Mouse (Mus musculus) heart, adult 2 months (tissue): ENCODE results near the gene Galnt2. TPM values are rescaled to one million over a fixed set of nuclear protein-coding genes. Genes with fewer than 3 reads are reported as not detected.

ENCODE experiments used
- DNase-seq, 2 experiments: peaks; one replicate each; pipeline ENCODE4 v3.0.0; 2021
- H3K27ac ChIP-seq: fragments of 200-600 bp; 2 replicates; pipeline ENCODE4 v1.8.1; 2022
- H3K27me3 ChIP-seq: fragments of 200-500 bp; 2 replicates; pipeline ENCODE4 v1.6.1; 2012; ENCODE audit warnings: mild to moderate bottlenecking, low read length, inconsistent platforms, mixed read lengths; ENCODE audit not compliant: control insufficient read depth, insufficient read depth
- H3K36me3 ChIP-seq: fragments of 200-500 bp; 2 replicates; pipeline ENCODE4 v1.6.1; 2012; ENCODE audit warnings: low read length, inconsistent platforms; ENCODE audit not compliant: control insufficient read depth, insufficient read depth
- H3K4me1 ChIP-seq: fragments of 200-500 bp; 2 replicates; pipeline ENCODE4 v1.6.1; 2011; ENCODE audit warnings: low read length; ENCODE audit not compliant: control insufficient read depth, insufficient read depth
- H3K4me3 ChIP-seq: fragments of 200-600 bp; 2 replicates; pipeline ENCODE4 v1.8.1; 2022
- H3K79me2 ChIP-seq: fragments of 200-500 bp; replicated peaks from 2 replicates; pipeline ENCODE4 v1.6.1; 2012; ENCODE audit warnings: mild to moderate bottlenecking, inconsistent platforms, low read length, moderate library complexity, mixed read lengths; ENCODE audit not compliant: control insufficient read depth, insufficient read depth
- H3K9ac ChIP-seq: fragments of 200-500 bp; 2 replicates; pipeline ENCODE4 v1.6.1; 2012; ENCODE audit warnings: low read depth, mild to moderate bottlenecking, control low read depth, inconsistent platforms, low read length, mixed read lengths
- CTCF ChIP-seq: fragments of 200-600 bp; IDR thresholded peaks from 2 replicates; pipeline ENCODE4 v1.8.1; 2022; ENCODE audit warnings: antibody characterized with exemption, mild to moderate bottlenecking, moderate library complexity
- EP300 ChIP-seq: fragments of 200-500 bp; IDR thresholded peaks from 2 replicates; pipeline ENCODE4 v1.6.1; 2011; ENCODE audit warnings: low read depth, low read length, control low read depth; ENCODE audit not compliant: insufficient read depth
- POLR2A ChIP-seq: fragments of 200-500 bp; IDR thresholded peaks from 2 replicates; pipeline ENCODE4 v1.6.1; 2011; ENCODE audit warnings: mild to moderate bottlenecking, low read depth, low read length, control low read depth; ENCODE audit not compliant: insufficient read depth
- WGBS: fragments of 180-500 bp; shearing (Covaris S2); methylation state at CpG from one replicate; pipeline ENCODE4 v1.1.7; 2018; 5-methylcytosine and 5-hydroxymethylcytosine counted together
- intact Hi-C: fragments of 180-260 bp; cut with DNase I; formaldehyde crosslinking; loops from one replicate; pipeline ENCODE4 v1.15.1; 2025
- polyA plus RNA-seq: library from polyadenylated mRNA; depleted of rRNA; stranded (reverse); fragments of >200 nt; gene quantifications from 2 replicates; pipeline ENCODE4 v1.2.3, GENCODE M21; 2012
- total RNA-seq, 2 experiments: library from RNA; stranded (reverse); gene quantifications; 2 replicates each; pipeline ENCODE4 v1.2.3; 2021

The Galnt2 gene
- total and polyA plus RNA-seq, 3 experiments = 3.7 to 42.9 (median 35.2) TPM

GRCm38 (mm10) chr8:124382235-124382634 lies 151.0 kb downstream of the Galnt2 start:
- 57% methylated on average over 10 of the region's 10 CpGs for WGBS
- no peak overlapping the region for H3K27ac ChIP-seq

GRCm38 (mm10) chr8:124384336-124384735 lies 153.1 kb downstream of the Galnt2 start:
- H3K27me3 ChIP-seq = no peaks in the 10 kb centered on the region
- intact Hi-C loops = no loop called here
- DNase-seq = no peak
- 91% methylated on average over 19 of the region's 19 CpGs for WGBS
- TF ChIP-seq EP300 (no peak), POLR2A (no peak), CTCF (no peak)
- no peak overlapping the region for H3K4me3 ChIP-seq
- no peaks in the 10 kb centered on the region for H3K4me1 ChIP-seq
- no peaks in the 10 kb centered on the region for H3K36me3 ChIP-seq
- H3K79me2 ChIP-seq = no peaks in the 10 kb centered on the region
- H3K9ac ChIP-seq = no peak overlapping the region
- H3K27ac ChIP-seq = no peak overlapping the region

More at GRCm38 (mm10) chr8:124382235-124382634, 151.0 kb downstream of the Galnt2 start:
- intact Hi-C loops = no loop called here
- no peaks in the 10 kb centered on the region for H3K36me3 ChIP-seq
- no peak overlapping the region for H3K4me3 ChIP-seq
- no peak for DNase-seq
- no peak for TF ChIP-seq CTCF
- H3K79me2 ChIP-seq = no peaks in the 10 kb centered on the region
- no peaks in the 10 kb centered on the region for H3K27me3 ChIP-seq
- no peak overlapping the region for H3K9ac ChIP-seq
- H3K4me1 ChIP-seq = no peaks in the 10 kb centered on the region

DNA sequence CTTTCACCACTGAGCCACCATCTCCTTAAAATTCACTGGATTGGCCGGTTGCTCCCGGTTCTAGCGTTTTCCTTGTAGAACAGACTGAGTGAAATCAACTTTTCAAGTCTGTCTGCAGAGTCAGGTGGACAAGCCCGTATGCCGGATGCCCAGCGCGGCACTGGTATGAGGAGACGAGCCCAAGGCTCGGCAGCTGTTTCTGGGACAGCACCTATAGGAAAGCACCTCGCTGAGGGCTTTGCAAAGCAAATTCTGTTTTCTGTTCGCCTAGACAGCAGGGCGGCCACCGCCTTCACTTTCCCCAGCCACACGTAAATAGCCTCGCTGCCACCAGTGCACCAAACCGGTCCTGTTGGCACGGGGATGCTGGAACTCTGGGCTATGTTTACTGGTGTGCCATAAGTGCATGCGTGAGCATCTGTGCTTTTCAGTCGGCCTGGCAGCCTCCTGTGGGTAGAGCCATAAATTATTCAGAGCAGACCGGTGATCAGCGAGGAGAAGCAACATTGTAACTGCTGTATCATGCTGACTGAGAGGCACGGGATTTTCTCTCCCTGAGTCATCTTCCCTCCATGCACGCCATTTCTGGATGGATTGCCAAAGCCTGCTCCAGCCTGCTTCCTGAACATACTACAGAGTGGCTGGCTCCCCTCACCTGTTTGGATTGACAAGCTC lies 155.2 kb downstream of the Galnt2 start:
- Histone ChIP-seq H3K36me3 (no peaks in the 10 kb centered on the region), H3K4me3 (no peak overlapping the region), H3K4me1 (no peaks in the 10 kb centered on the region), H3K27ac (no peak overlapping the region), H3K9ac (no peak overlapping the region), H3K27me3 (no peaks in the 10 kb centered on the region), H3K79me2 (no peaks in the 10 kb centered on the region)
- TF ChIP-seq POLR2A (no peak), EP300 (no peak), CTCF (no peak)
- intact Hi-C loops = no loop called here
- 79% methylated on average over 23 of the region's 23 CpGs for WGBS
- DNase-seq = no peak

DNA sequence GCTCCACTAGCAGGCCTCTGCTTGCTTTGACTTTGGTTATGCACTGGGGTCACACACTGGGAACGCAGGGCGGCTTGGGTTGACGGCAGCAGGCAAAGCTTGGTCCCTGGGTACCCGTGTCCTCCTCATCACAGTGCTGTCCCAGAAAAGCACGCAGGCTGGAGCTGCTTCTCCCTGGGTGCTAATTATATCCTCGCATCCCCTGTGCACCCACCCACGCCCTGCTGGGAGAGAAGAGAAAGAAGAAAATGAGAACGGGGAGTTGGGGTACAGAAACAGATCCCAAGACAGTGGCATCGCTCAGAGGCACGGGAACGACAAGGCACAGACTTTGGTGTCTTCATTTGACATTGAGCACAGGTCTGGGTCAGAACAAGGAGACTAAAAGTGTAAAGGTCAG lies 158.3 kb downstream of the Galnt2 start:
- DNase-seq = no peak
- H3K36me3 ChIP-seq = no peaks in the 10 kb centered on the region
- no peaks in the 10 kb centered on the region for H3K79me2 ChIP-seq
- H3K4me3 ChIP-seq = no peak overlapping the region
- TF ChIP-seq POLR2A = no peak
- no peak for TF ChIP-seq EP300
- no peak for TF ChIP-seq CTCF
- no peaks in the 10 kb centered on the region for H3K4me1 ChIP-seq
- H3K27ac ChIP-seq = no peak overlapping the region
- intact Hi-C loops = no loop called here
- H3K9ac ChIP-seq = no peak overlapping the region
- no peaks in the 10 kb centered on the region for H3K27me3 ChIP-seq
- 80% methylated on average over 11 of the region's 11 CpGs for WGBS

DNA sequence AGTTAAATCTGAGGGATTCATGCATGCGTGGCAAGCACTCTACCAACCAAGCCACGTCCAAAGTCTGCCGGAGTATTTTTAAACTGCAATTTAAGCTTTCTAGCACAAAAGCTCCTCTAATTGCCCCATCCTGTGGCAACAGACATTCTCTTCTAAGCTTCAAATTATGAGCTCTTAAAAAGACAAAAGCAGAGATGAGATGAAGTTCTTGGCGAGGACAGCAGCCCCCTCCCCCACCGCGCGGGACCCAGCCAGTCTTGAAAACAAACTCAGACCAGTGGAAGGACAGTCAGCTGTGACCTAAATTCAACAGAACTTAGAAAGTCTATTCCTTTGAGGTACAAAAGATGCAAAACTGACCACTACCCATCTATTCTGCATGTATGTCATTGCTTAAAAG lies 160.0 kb downstream of the Galnt2 start:
- no peak overlapping the region for H3K4me3 ChIP-seq
- DNase-seq = no peak
- intact Hi-C loops = no loop called here
- H3K27ac ChIP-seq = no peak overlapping the region
- no peaks in the 10 kb centered on the region for H3K79me2 ChIP-seq
- no peaks in the 10 kb centered on the region for H3K27me3 ChIP-seq
- TF ChIP-seq POLR2A (no peak), EP300 (no peak), CTCF (no peak)
- 86% methylated on average over 7 of the region's 7 CpGs for WGBS
- H3K4me1 ChIP-seq = no peaks in the 10 kb centered on the region
- no peaks in the 10 kb centered on the region for H3K36me3 ChIP-seq
- no peak overlapping the region for H3K9ac ChIP-seq

GRCm38 (mm10) chr8:124392271-124393012 lies 161.3 kb downstream of the Galnt2 start:
- H3K9ac ChIP-seq = no peak overlapping the region
- no peak overlapping the region for H3K4me3 ChIP-seq
- no peaks in the 10 kb centered on the region for H3K36me3 ChIP-seq
- no peak overlapping the region for H3K27ac ChIP-seq
- no peaks in the 10 kb centered on the region for H3K27me3 ChIP-seq
- WGBS = 64% methylated on average over 10 of the region's 10 CpGs
- no peaks in the 10 kb centered on the region for H3K4me1 ChIP-seq
- TF ChIP-seq POLR2A = no peak
- no peak for TF ChIP-seq CTCF
- no peak for TF ChIP-seq EP300
- no peak for DNase-seq
- no peaks in the 10 kb centered on the region for H3K79me2 ChIP-seq
- intact Hi-C loops = no loop called here
